Mouse (Mus musculus) limb, embryonic 15.5 days (tissue): ENCODE data around the gene Glipr2. TPM values are rescaled to one million over a fixed set of nuclear protein-coding genes. Genes with fewer than 3 reads are reported as not detected.

Experiments
- ATAC-seq: fragments of 200-750 bp; cut with Nextera tagmentation; 2 replicates; pipeline ENCODE4 v1.8.0; 2017; ENCODE audit warnings: low read depth, moderate TSS enrichment; ENCODE audit not compliant: insufficient number of reproducible peaks, low FRiP score, low TSS enrichment
- H3K27ac ChIP-seq: fragments of 300-500 bp; sonication (generic); 2 replicates; pipeline ENCODE4 v1.5.1; 2015; ENCODE audit warnings: moderate library complexity, mild to moderate bottlenecking, inconsistent platforms
- H3K27me3 ChIP-seq: fragments of 300-500 bp; sonication (generic); 2 replicates; pipeline ENCODE4 v1.6.1; 2015; ENCODE audit warnings: inconsistent platforms
- H3K36me3 ChIP-seq: fragments of 300-500 bp; sonication (generic); 2 replicates; pipeline ENCODE4 v1.6.1; 2015; ENCODE audit warnings: inconsistent platforms
- H3K4me1 ChIP-seq: fragments of 300-500 bp; sonication (generic); 2 replicates; pipeline ENCODE4 v1.6.1; 2015; ENCODE audit warnings: inconsistent platforms
- H3K4me2 ChIP-seq: fragments of 300-500 bp; sonication (generic); 2 replicates; pipeline ENCODE4 v1.6.1; 2015; ENCODE audit warnings: mild to moderate bottlenecking, inconsistent platforms
- H3K4me3 ChIP-seq: fragments of 300-500 bp; sonication (generic); 2 replicates; pipeline ENCODE4 v1.5.1; 2015; ENCODE audit warnings: mild to moderate bottlenecking, inconsistent platforms
- H3K9ac ChIP-seq: fragments of 300-500 bp; sonication (generic); 2 replicates; pipeline ENCODE4 v1.6.1; 2015; ENCODE audit warnings: inconsistent platforms
- H3K9me3 ChIP-seq: fragments of 300-500 bp; sonication (generic); 2 replicates; pipeline ENCODE4 v1.6.1; 2016; ENCODE audit warnings: inconsistent platforms
- WGBS: fragments of 180-500 bp; shearing (Covaris S2); methylation state at CpG from one replicate; pipeline ENCODE4 v1.1.7; 2015; 5-methylcytosine and 5-hydroxymethylcytosine counted together
- polyA plus RNA-seq: library from polyadenylated mRNA; unstranded; fragments of >200 nt; fragmentation: Nextera tagmentation; extraction: Ambion mirVana; gene quantifications from 2 replicates; pipeline ENCODE4 v1.2.1, GENCODE M21; 2015

The Glipr2 gene
- polyA plus RNA-seq, 1 experiment from 2014 or later, result 85.6 TPM

- ATAC-seq, result no peak
- Histone ChIP-seq H3K36me3 (peaks cover 6% of the 10 kb centered on the region), H3K4me3 (peak overlapping the region; percentile 97), H3K9me3 (no peaks in the 10 kb centered on the region), H3K27me3 (no peaks in the 10 kb centered on the region), H3K27ac (no peak overlapping the region), H3K4me2 (peak overlapping the region; percentile 80), H3K9ac (peak overlapping the region; percentile 98), H3K4me1 (peaks cover 23% of the 10 kb centered on the region)
- 26% methylated on average over 11 of the region's 11 CpGs for WGBS
Measured at GRCm38 (mm10) chr4:44013391-44014070, 56.3 kb downstream of the Glipr2 start.

- no peak overlapping the region for H3K4me2 ChIP-seq
- no peak overlapping the region for H3K9ac ChIP-seq
- 87% methylated on average over 4 of the region's 4 CpGs for WGBS
- peaks cover 23% of the 10 kb centered on the region for H3K4me1 ChIP-seq
- no peak overlapping the region for H3K4me3 ChIP-seq
- H3K9me3 ChIP-seq, result no peaks in the 10 kb centered on the region
- ATAC-seq, result no peak
- H3K27ac ChIP-seq, result no peak overlapping the region
- no peaks in the 10 kb centered on the region for H3K27me3 ChIP-seq
- peaks cover 32% of the 10 kb centered on the region for H3K36me3 ChIP-seq
Measured at GRCm38 (mm10) chr4:44016071-44016470, 58.9 kb downstream of the Glipr2 start.

- Histone ChIP-seq H3K4me2 (no peak overlapping the region), H3K9me3 (no peaks in the 10 kb centered on the region), H3K4me3 (no peak overlapping the region), H3K36me3 (peaks cover 39% of the 10 kb centered on the region), H3K27ac (no peak overlapping the region), H3K9ac (no peak overlapping the region), H3K4me1 (peaks cover 23% of the 10 kb centered on the region), H3K27me3 (no peaks in the 10 kb centered on the region)
- 88% methylated on average over 12 of the region's 12 CpGs for WGBS
- ATAC-seq, result no peak
Measured at GRCm38 (mm10) chr4:44016791-44017190, 59.6 kb downstream of the Glipr2 start.

- ATAC-seq, result no peak
Measured at GRCm38 (mm10) chr4:44022323-44022722, 65.1 kb downstream of the Glipr2 start.

GRCm38 (mm10) chr4:44022766-44023165 lies 65.6 kb downstream of the Glipr2 start:
- Histone ChIP-seq H3K27ac (no peak overlapping the region), H3K9me3 (no peaks in the 10 kb centered on the region), H3K4me3 (no peak overlapping the region), H3K4me1 (no peaks in the 10 kb centered on the region), H3K4me2 (no peak overlapping the region), H3K9ac (no peak overlapping the region), H3K27me3 (no peaks in the 10 kb centered on the region), H3K36me3 (peaks cover 95% of the 10 kb centered on the region)
- 91% methylated on average over 11 of the region's 11 CpGs for WGBS
- no peak for ATAC-seq

More at GRCm38 (mm10) chr4:44022323-44022722, 65.1 kb downstream of the Glipr2 start:
- H3K27ac ChIP-seq, result no peak overlapping the region
- no peak overlapping the region for H3K4me2 ChIP-seq
- no peak overlapping the region for H3K4me3 ChIP-seq
- no peaks in the 10 kb centered on the region for H3K27me3 ChIP-seq
- H3K4me1 ChIP-seq, result no peaks in the 10 kb centered on the region
- no peaks in the 10 kb centered on the region for H3K9me3 ChIP-seq
- no peak overlapping the region for H3K9ac ChIP-seq
- peaks cover 91% of the 10 kb centered on the region for H3K36me3 ChIP-seq
- 84% methylated on average over 4 of the region's 4 CpGs for WGBS

- Histone ChIP-seq H3K9ac (no peak overlapping the region), H3K27ac (no peak overlapping the region), H3K27me3 (no peaks in the 10 kb centered on the region), H3K4me3 (no peak overlapping the region), H3K9me3 (no peaks in the 10 kb centered on the region), H3K36me3 (peaks cover 99% of the 10 kb centered on the region), H3K4me2 (no peak overlapping the region), H3K4me1 (no peaks in the 10 kb centered on the region)
- ATAC-seq, result no peak
- 82% methylated on average over 9 of the region's 9 CpGs for WGBS
Measured at GRCm38 (mm10) chr4:44023681-44024080, 66.5 kb downstream of the Glipr2 start.

GRCm38 (mm10) chr4:44024241-44024640 lies 67.0 kb downstream of the Glipr2 start:
- H3K4me3 ChIP-seq, result no peak overlapping the region
- no peaks in the 10 kb centered on the region for H3K4me1 ChIP-seq
- H3K27ac ChIP-seq, result no peak overlapping the region
- no peaks in the 10 kb centered on the region for H3K9me3 ChIP-seq
- no peak overlapping the region for H3K4me2 ChIP-seq
- no peaks in the 10 kb centered on the region for H3K27me3 ChIP-seq
- ATAC-seq, result no peak
- H3K36me3 ChIP-seq, result peaks cover 99% of the 10 kb centered on the region
- 97% methylated on average over 6 of the region's 6 CpGs for WGBS
- H3K9ac ChIP-seq, result no peak overlapping the region

- no peaks in the 10 kb centered on the region for H3K27me3 ChIP-seq
- WGBS, result 69% methylated on average over 6 of the region's 6 CpGs
- H3K4me2 ChIP-seq, result no peak overlapping the region
- H3K4me1 ChIP-seq, result no peaks in the 10 kb centered on the region
- H3K27ac ChIP-seq, result no peak overlapping the region
- no peak overlapping the region for H3K4me3 ChIP-seq
- no peaks in the 10 kb centered on the region for H3K9me3 ChIP-seq
- H3K36me3 ChIP-seq, result peaks cover 99% of the 10 kb centered on the region
- ATAC-seq, result no peak
- no peak overlapping the region for H3K9ac ChIP-seq
Measured at GRCm38 (mm10) chr4:44025570-44025969, 68.4 kb downstream of the Glipr2 start.

Other genes with a start within 250 kb of the Glipr2 start
- gene Olfr71, start 247.1 kb upstream of the Glipr2 start, polyA plus RNA-seq, result not detected in 2 replicates
- gene Hrct1, start 230.2 kb upstream of the Glipr2 start, polyA plus RNA-seq, result 1.6 and 1.7 TPM in 2 replicates
- 0.52 and 0.53 TPM in 2 replicates for gene Spaar, start 227.4 kb upstream of the Glipr2 start, polyA plus RNA-seq
- gene Olfr159, start 186.4 kb upstream of the Glipr2 start, polyA plus RNA-seq, result not detected in 2 replicates
- gene Olfr156, start 133.5 kb upstream of the Glipr2 start, polyA plus RNA-seq, result not detected in 2 replicates
- gene Olfr157, start 117.2 kb upstream of the Glipr2 start, polyA plus RNA-seq, result not detected in 2 replicates
- gene Olfr155, start 105.8 kb upstream of the Glipr2 start, polyA plus RNA-seq, result not detected in 2 replicates
- gene Reck, start 81.9 kb upstream of the Glipr2 start, polyA plus RNA-seq, result 34.6 and 37.9 TPM in 2 replicates
- gene Ccin, start 26.1 kb downstream of the Glipr2 start, polyA plus RNA-seq, result not detected in 2 replicates
- 236 and 246 TPM in 2 replicates for gene Clta, start 47.1 kb downstream of the Glipr2 start, polyA plus RNA-seq
- gene Gne, start 126.8 kb downstream of the Glipr2 start, polyA plus RNA-seq, result 26.2 and 26.6 TPM in 2 replicates